18 mouse cellular contexts compared by ENCODE assay signal in the genomic region with DNA sequence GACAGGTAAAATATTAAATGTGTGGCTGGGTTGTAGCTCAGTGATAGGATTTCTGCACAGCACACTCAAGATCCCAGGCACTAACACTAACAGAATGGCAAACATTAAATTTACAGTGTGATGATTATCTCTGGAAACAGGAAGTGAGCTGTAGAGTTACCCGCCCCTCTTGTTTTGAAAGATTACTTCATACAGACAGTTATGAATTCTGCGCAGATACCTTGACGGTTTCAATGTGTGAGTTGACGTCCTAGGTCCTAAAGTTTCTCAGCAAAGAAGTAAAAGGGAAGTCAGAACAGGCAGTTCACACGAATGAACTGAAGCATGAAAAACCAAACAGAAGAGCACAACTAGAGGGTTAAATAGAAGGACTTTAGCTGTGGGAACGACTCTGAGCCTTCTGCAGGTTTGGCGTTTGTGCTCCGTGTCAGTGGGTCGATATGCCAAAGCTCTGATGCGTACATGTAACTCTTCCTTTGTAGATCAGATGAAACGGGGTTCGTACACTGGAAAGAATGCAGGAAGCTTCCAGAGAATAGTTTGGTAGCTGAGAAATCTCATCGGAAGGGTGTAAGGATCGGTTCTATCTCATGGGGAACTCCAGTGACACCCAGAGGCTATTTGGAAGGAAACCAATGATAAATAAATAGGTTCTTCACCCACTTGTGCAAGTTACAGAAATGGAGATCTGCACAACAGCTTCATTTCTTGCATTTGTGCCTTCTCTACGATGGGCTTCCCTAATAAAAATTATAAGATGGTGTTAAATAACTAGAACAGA. TPM values are rescaled to one million over a fixed set of nuclear protein-coding genes. Genes with fewer than 3 reads are reported as not detected.
A peak's percentile ranks its signal among the peaks of the same experiment; 100 is the strongest.
DNase-seq lines count a peak whose midpoint lies in the region; ATAC-seq and TF ChIP-seq lines count a peak whose summit lies in the region.
"Had no signal": no experiment of that assay in that cellular context is flagged by ENCODE, and none has a peak within 500 bp of the region (broad histone marks: within the 10 kb centered on the region; RNA-seq: fewer than 3 reads in every experiment).

No protein-coding gene starts in this region.

- WGBS in intestine, postnatal 0 days = 54% methylated on average over 15 of the region's 15 CpGs

- H3K4me2 ChIP-seq in intestine, postnatal 0 days (replicated peaks; ENCODE audit: low read depth) = no peak overlapping the region
- H3K4me2 ChIP-seq: heart, embryonic 11.5 days; hindbrain, embryonic 14.5 days; limb, embryonic 15.5 days; midbrain, embryonic 11.5 days; neural tube, embryonic 12.5 days had no signal

- H3K9me3 ChIP-seq in intestine, postnatal 0 days (ENCODE audit: control insufficient read depth) = no peaks in the 10 kb centered on the region
- H3K9me3 ChIP-seq: limb, embryonic 15.5 days; neural tube, embryonic 12.5 days had no signal

- peak; percentile 32 for DNase-seq in thymus, postnatal 0 days (ENCODE audit: low spot score)
- no peak for DNase-seq in thymus, postnatal 25 days
- DNase-seq in T-cell, adult 2 months (ENCODE audit: low spot score) = peak; percentile 32
- peak; percentile 85 for DNase-seq in splenic B cell, adult 2 months (ENCODE audit: low read depth, low spot score)
- DNase-seq in c-Kit-positive CD71-positive TER-119-positive erythroid progenitor cells, embryonic 14.5 days (ENCODE audit: low spot score) = no peak
- DNase-seq in cerebellum, adult 9-10 months = no peak
- DNase-seq in cerebellum, adult 11 months = no peak
- DNase-seq: adrenal gland, adult 2 months; embryo, embryonic 11 days; kidney, postnatal 36 days; right cerebral cortex, adult 18-20 months had no signal

- peaks cover 23% of the 10 kb centered on the region for H3K4me1 ChIP-seq in intestine, postnatal 0 days (replicated peaks; ENCODE audit: control insufficient read depth, insufficient read depth, low read length)
- H3K4me1 ChIP-seq: limb, embryonic 15.5 days; neural tube, embryonic 12.5 days had no signal

- no peak for ATAC-seq in intestine, postnatal 0 days

- H3K9ac ChIP-seq in intestine, postnatal 0 days (ENCODE audit: low read depth, low read length) = no peak overlapping the region
- H3K9ac ChIP-seq: hindbrain, embryonic 14.5 days; limb, embryonic 15.5 days; neural tube, embryonic 12.5 days had no signal

- no peak overlapping the region for H3K4me3 ChIP-seq in intestine, postnatal 0 days (ENCODE audit: low read depth, low read length)
- H3K4me3 ChIP-seq: left cerebral cortex, adult 2 months; limb, embryonic 15.5 days; neural tube, embryonic 12.5 days had no signal

- H3K27me3 ChIP-seq in intestine, postnatal 0 days (replicated peaks; ENCODE audit: control insufficient read depth, insufficient read depth, low read length) = no peaks in the 10 kb centered on the region
- H3K27me3 ChIP-seq in splenic B cell, adult 2 months (ENCODE audit: control insufficient read depth, insufficient read depth, low read length, poor library complexity, severe bottlenecking) = no peaks in the 10 kb centered on the region
- H3K27me3 ChIP-seq: limb, embryonic 15.5 days; neural tube, embryonic 12.5 days had no signal

- TF ChIP-seq CTCF in intestine, postnatal 0 days (IDR thresholded peaks at IDR 0.05; ENCODE audit: low read depth) = peak; percentile 24; the same call in 1 of the 2 replicates

- H3K27ac ChIP-seq in intestine, postnatal 0 days (ENCODE audit: low read depth, low read length) = peak overlapping the region; percentile 87
- H3K27ac ChIP-seq: hindbrain, embryonic 14.5 days; left cerebral cortex, adult 2 months; limb, embryonic 15.5 days; neural tube, embryonic 12.5 days had no signal

- no peaks in the 10 kb centered on the region for H3K36me3 ChIP-seq in intestine, postnatal 0 days (ENCODE audit: control insufficient read depth, insufficient read depth)
- no peaks in the 10 kb centered on the region for H3K36me3 ChIP-seq in splenic B cell, adult 2 months (ENCODE audit: control insufficient read depth, insufficient read depth, low read length, poor library complexity, severe bottlenecking)
- H3K36me3 ChIP-seq: limb, embryonic 15.5 days; neural tube, embryonic 12.5 days had no signal

RNA-seq across cellular contexts. Expression of gene Gadd45a, which starts 19.0 kb away (rescaled TPM):
- 32.5 and 35.3 TPM in 2 replicates for polyA plus RNA-seq in thymus, postnatal 0 days (2015; fragmentation: Nextera tagmentation; extraction: Ambion mirVana)
- 68.1 and 74.0 TPM in 2 replicates for polyA plus RNA-seq in intestine, postnatal 0 days (2015; fragmentation: Nextera tagmentation; extraction: Ambion mirVana)

Comparison
In these comparisons a context has a peak if more than half of its experiments do, and no peak if none do; other contexts are left out.
1. DNase-seq: peak in thymus, postnatal 0 days (single experiment), T-cell, adult 2 months (single experiment) and splenic B cell, adult 2 months (single experiment); none in thymus, postnatal 25 days (single experiment), c-Kit-positive CD71-positive TER-119-positive erythroid progenitor cells, embryonic 14.5 days (single experiment), cerebellum, adult 9-10 months (single experiment) and cerebellum, adult 11 months (single experiment).